Mouse (Mus musculus) liver, embryonic 13.5 days (tissue): ENCODE results near the gene Chadl. TPM values are rescaled to one million over a fixed set of nuclear protein-coding genes. Genes with fewer than 3 reads are reported as not detected.

Experiments
- ATAC-seq: fragments of 200-750 bp; cut with Nextera tagmentation; 2 replicates; pipeline ENCODE4 v1.8.0; 2017; ENCODE audit warnings: low read depth, mild to moderate bottlenecking, moderate number of reproducible peaks, moderate library complexity
- DNase-seq: peaks from one replicate; pipeline ENCODE4 v3.0.0; 2022
- H3K27ac ChIP-seq: fragments of 300-500 bp; sonication (generic); 2 replicates; pipeline ENCODE4 v1.5.1; 2015; ENCODE audit warnings: moderate library complexity, mild to moderate bottlenecking, inconsistent platforms
- H3K27me3 ChIP-seq: fragments of 300-500 bp; sonication (generic); 2 replicates; pipeline ENCODE4 v1.6.1; 2015; ENCODE audit warnings: mild to moderate bottlenecking, inconsistent platforms
- H3K36me3 ChIP-seq: fragments of 300-500 bp; sonication (generic); 2 replicates; pipeline ENCODE4 v1.6.1; 2015; ENCODE audit warnings: mild to moderate bottlenecking, inconsistent platforms
- H3K4me1 ChIP-seq: fragments of 300-500 bp; sonication (generic); replicated peaks from 2 replicates; pipeline ENCODE4 v1.6.1; 2015; ENCODE audit warnings: inconsistent platforms
- H3K4me2 ChIP-seq: fragments of 300-500 bp; sonication (generic); 2 replicates; pipeline ENCODE4 v1.6.1; 2015; ENCODE audit warnings: inconsistent platforms, mild to moderate bottlenecking, moderate library complexity
- H3K4me3 ChIP-seq: fragments of 300-500 bp; sonication (generic); replicated peaks from 2 replicates; pipeline ENCODE4 v1.5.1; 2015; ENCODE audit warnings: mild to moderate bottlenecking, inconsistent platforms
- H3K9ac ChIP-seq: fragments of 300-500 bp; sonication (generic); 2 replicates; pipeline ENCODE4 v1.6.1; 2015; ENCODE audit warnings: mild to moderate bottlenecking, inconsistent platforms
- H3K9me3 ChIP-seq: fragments of 300-500 bp; sonication (generic); replicated peaks from 2 replicates; pipeline ENCODE4 v1.6.1; 2016; ENCODE audit warnings: inconsistent platforms
- WGBS: fragments of 180-500 bp; shearing (Covaris S2); methylation state at CpG from one replicate; pipeline ENCODE4 v1.1.7; 2015; ENCODE audit not compliant: insufficient replicate concordance; 5-methylcytosine and 5-hydroxymethylcytosine counted together
- polyA plus RNA-seq: library from polyadenylated mRNA; unstranded; fragments of >200 nt; fragmentation: Nextera tagmentation; extraction: Ambion mirVana; gene quantifications from 2 replicates; pipeline ENCODE4 v1.2.1, GENCODE M21; 2015

Gene Chadl
- polyA plus RNA-seq, 1 experiment from 2014 or later = 0.46 TPM

- peaks cover 27% of the 10 kb centered on the region for H3K27me3 ChIP-seq
- H3K4me1 ChIP-seq = peaks cover 4% of the 10 kb centered on the region; the same call in 1 of the 2 replicates
- peaks cover 33% of the 10 kb centered on the region for H3K36me3 ChIP-seq
- DNase-seq = no peak
- WGBS = 49% methylated on average over 2 of the region's 2 CpGs
- no peak overlapping the region for H3K9ac ChIP-seq
- H3K4me2 ChIP-seq = no peak overlapping the region
- H3K27ac ChIP-seq = no peak overlapping the region
- ATAC-seq = no peak
- no peaks in the 10 kb centered on the region for H3K9me3 ChIP-seq
- H3K4me3 ChIP-seq = no peak overlapping the region
Measured at GRCm38 (mm10) chr15:81700161-81700560, 3.1 kb upstream of the Chadl start.

- H3K27ac ChIP-seq = no peak overlapping the region
- ATAC-seq = no peak
- peaks cover 15% of the 10 kb centered on the region for H3K4me1 ChIP-seq
- H3K4me3 ChIP-seq = no peak overlapping the region
- peaks cover 43% of the 10 kb centered on the region for H3K27me3 ChIP-seq
- no peak overlapping the region for H3K9ac ChIP-seq
- peaks cover 16% of the 10 kb centered on the region for H3K36me3 ChIP-seq
- no peaks in the 10 kb centered on the region for H3K9me3 ChIP-seq
- 36% methylated on average over 2 of the region's 2 CpGs for WGBS
- DNase-seq = no peak
- no peak overlapping the region for H3K4me2 ChIP-seq
Measured at GRCm38 (mm10) chr15:81698532-81698931, 1.4 kb upstream of the Chadl start.

- no peak overlapping the region for H3K4me3 ChIP-seq
- ATAC-seq = no peak
- peaks cover 50% of the 10 kb centered on the region for H3K27me3 ChIP-seq
- H3K9me3 ChIP-seq = no peaks in the 10 kb centered on the region
- 38% methylated on average over 3 of the region's 3 CpGs for WGBS
- peak; percentile 28 for DNase-seq
- H3K4me2 ChIP-seq = no peak overlapping the region
- no peak overlapping the region for H3K27ac ChIP-seq
- peaks cover 17% of the 10 kb centered on the region for H3K4me1 ChIP-seq
- H3K36me3 ChIP-seq = peaks cover 10% of the 10 kb centered on the region
- H3K9ac ChIP-seq = no peak overlapping the region
Measured at GRCm38 (mm10) chr15:81697847-81698246, 760 bp upstream of the Chadl start.

- Histone ChIP-seq H3K9me3 (no peaks in the 10 kb centered on the region), H3K27me3 (peaks cover 65% of the 10 kb centered on the region), H3K9ac (peak overlapping the region; percentile 55; the same call in 1 of the 2 replicates), H3K4me1 (peaks cover 17% of the 10 kb centered on the region), H3K4me3 (peak overlapping the region; percentile 54), H3K4me2 (peak overlapping the region; percentile 73), H3K27ac (no peak overlapping the region), H3K36me3 (no peaks in the 10 kb centered on the region)
- 39% methylated on average over 19 of the region's 19 CpGs for WGBS
- no peak for DNase-seq
- no peak for ATAC-seq
Measured at GRCm38 (mm10) chr15:81694891-81695290, 2.2 kb downstream of the Chadl start.

GRCm38 (mm10) chr15:81693967-81694881, 2.9 kb downstream of the Chadl start:
- DNase-seq (peak; percentile 60), ATAC-seq (peak; percentile 66)
- WGBS = 2% methylated on average over 107 of the region's 107 CpGs
- Histone ChIP-seq H3K9me3 (no peaks in the 10 kb centered on the region), H3K4me2 (peak overlapping the region; percentile 73), H3K9ac (peak overlapping the region; percentile 55), H3K27me3 (peaks cover 63% of the 10 kb centered on the region), H3K36me3 (no peaks in the 10 kb centered on the region), H3K4me1 (peaks cover 17% of the 10 kb centered on the region), H3K27ac (no peak overlapping the region), H3K4me3 (peak overlapping the region; percentile 54)

- peaks cover 17% of the 10 kb centered on the region for H3K4me1 ChIP-seq
- H3K9me3 ChIP-seq = no peaks in the 10 kb centered on the region
- H3K4me2 ChIP-seq = peak overlapping the region; percentile 73
- ATAC-seq (0 out of 2 replicates have a peak, but pooled peaks have one; percentile 3), DNase-seq (no peak)
- peak overlapping the region; percentile 36; the same call in 1 of the 2 replicates for H3K9ac ChIP-seq
- peak overlapping the region; percentile 54 for H3K4me3 ChIP-seq
- H3K36me3 ChIP-seq = no peaks in the 10 kb centered on the region
- no peak overlapping the region for H3K27ac ChIP-seq
- WGBS = 9% methylated on average over 41 of the region's 41 CpGs
- peaks cover 63% of the 10 kb centered on the region for H3K27me3 ChIP-seq
Measured at GRCm38 (mm10) chr15:81693366-81693966, 3.6 kb downstream of the Chadl start.

- no peak overlapping the region for H3K27ac ChIP-seq
- ATAC-seq (no peak), DNase-seq (no peak)
- H3K4me3 ChIP-seq = no peak overlapping the region
- peaks cover 84% of the 10 kb centered on the region for H3K36me3 ChIP-seq
- 87% methylated on average over 4 of the region's 4 CpGs for WGBS
- H3K27me3 ChIP-seq = no peaks in the 10 kb centered on the region
- no peak overlapping the region for H3K9ac ChIP-seq
- no peak overlapping the region for H3K4me2 ChIP-seq
- H3K4me1 ChIP-seq = no peaks in the 10 kb centered on the region
- H3K9me3 ChIP-seq = no peaks in the 10 kb centered on the region
Measured at GRCm38 (mm10) chr15:81680301-81680805, 16.7 kb downstream of the Chadl start.

GRCm38 (mm10) chr15:81676637-81677036, 20.4 kb downstream of the Chadl start:
- Histone ChIP-seq H3K9ac (no peak overlapping the region), H3K27me3 (no peaks in the 10 kb centered on the region), H3K36me3 (peaks cover 64% of the 10 kb centered on the region), H3K4me3 (no peak overlapping the region), H3K27ac (no peak overlapping the region), H3K4me2 (no peak overlapping the region), H3K9me3 (no peaks in the 10 kb centered on the region), H3K4me1 (no peaks in the 10 kb centered on the region)
- no peak for DNase-seq
- WGBS = 83% methylated on average over 3 of the region's 3 CpGs
- no peak for ATAC-seq

- Histone ChIP-seq H3K4me3 (no peak overlapping the region), H3K9me3 (no peaks in the 10 kb centered on the region), H3K27me3 (no peaks in the 10 kb centered on the region), H3K27ac (no peak overlapping the region), H3K36me3 (peaks cover 59% of the 10 kb centered on the region), H3K9ac (no peak overlapping the region), H3K4me2 (no peak overlapping the region), H3K4me1 (peaks cover 5% of the 10 kb centered on the region)
- ATAC-seq (0 out of 2 replicates have a peak, but pooled peaks have one; percentile 26), DNase-seq (no peak)
- WGBS = 76% methylated on average over 4 of the region's 4 CpGs
Measured at GRCm38 (mm10) chr15:81670231-81670640, 26.9 kb downstream of the Chadl start.

GRCm38 (mm10) chr15:81666957-81667356, 30.1 kb downstream of the Chadl start:
- DNase-seq = no peak
- Histone ChIP-seq H3K4me2 (no peak overlapping the region), H3K9me3 (no peaks in the 10 kb centered on the region), H3K4me3 (no peak overlapping the region), H3K36me3 (peaks cover 44% of the 10 kb centered on the region), H3K9ac (no peak overlapping the region), H3K27me3 (no peaks in the 10 kb centered on the region), H3K4me1 (peaks cover 14% of the 10 kb centered on the region), H3K27ac (no peak overlapping the region)
- ATAC-seq = no peak
- WGBS = 78% methylated on average over 10 of the region's 10 CpGs
